Mouse (Mus musculus) ES-E14 (cell line): ENCODE data around the gene Itpr1. TPM values are rescaled to one million over a fixed set of nuclear protein-coding genes. Genes with fewer than 3 reads are reported as not detected.

ENCODE experiments used
- DNase-seq: peaks from one replicate; pipeline ENCODE4 v3.0.0-alpha.2; 2013; ENCODE audit warnings: low read depth, low spot score
- H3K27ac ChIP-seq: 2 replicates; pipeline ENCODE4 v1.5.1; 2012; ENCODE audit warnings: low read depth, mild to moderate bottlenecking, low read length, moderate library complexity, mixed read lengths; ENCODE audit not compliant: poor library complexity, insufficient read depth, severe bottlenecking
- H3K36me3 ChIP-seq: 2 replicates; pipeline ENCODE4 v1.6.1; 2012; ENCODE audit warnings: mild to moderate bottlenecking, low read length, moderate library complexity, mixed read lengths; ENCODE audit not compliant: control insufficient read depth, poor library complexity, insufficient read depth, severe bottlenecking
- H3K4me1 ChIP-seq, 2 experiments: fragments of 150-350 bp in 1 of 2; sonication (generic) in 1 of 2; 2 replicates each; pipeline ENCODE4 v1.6.1; 2012; ENCODE audit warnings: low read length in 2 of 2, mild to moderate bottlenecking in 1 of 2, mixed read lengths in 1 of 2; ENCODE audit not compliant: control insufficient read depth in 2 of 2, insufficient read depth in 2 of 2, poor library complexity in 1 of 2
- H3K4me3 ChIP-seq, 2 experiments: fragments of 150-350 bp in 1 of 2; sonication (generic) in 1 of 2; 2 replicates each; pipeline ENCODE4 v1.5.1; 2012; ENCODE audit warnings: low read length in 2 of 2, low read depth in 1 of 2, mild to moderate bottlenecking in 1 of 2, mixed read lengths in 1 of 2; ENCODE audit not compliant: insufficient read depth in 1 of 2, poor library complexity in 1 of 2, severe bottlenecking in 1 of 2
- H3K9ac ChIP-seq: 2 replicates; pipeline ENCODE4 v1.6.1; 2012; ENCODE audit warnings: low read depth, mild to moderate bottlenecking, low read length, mixed read lengths; ENCODE audit not compliant: poor library complexity, insufficient read depth, severe bottlenecking
- H3K9me3 ChIP-seq: fragments of 150-350 bp; sonication (generic); 2 replicates; pipeline ENCODE4 v1.6.1; 2012; ENCODE audit warnings: low read depth, mild to moderate bottlenecking, low read length; ENCODE audit not compliant: control insufficient read depth, insufficient read depth
- CHD2 ChIP-seq: IDR thresholded peaks from 2 replicates; pipeline ENCODE4 v1.6.1; 2014; ENCODE audit warnings: mild to moderate bottlenecking, low read depth, low read length, inconsistent platforms
- HCFC1 ChIP-seq: IDR thresholded peaks from 2 replicates; pipeline ENCODE4 v1.6.1; 2012; ENCODE audit warnings: low read length, inconsistent platforms, borderline replicate concordance; ENCODE audit not compliant: insufficient read depth
- MAFK ChIP-seq: IDR thresholded peaks from 2 replicates; pipeline ENCODE4 v1.6.1; 2014; ENCODE audit warnings: mild to moderate bottlenecking, low read depth, low read length, inconsistent platforms; ENCODE audit not compliant: insufficient read depth
- ZC3H11A ChIP-seq: IDR thresholded peaks from 2 replicates; pipeline ENCODE4 v1.6.1; 2012; ENCODE audit warnings: low read depth, mild to moderate bottlenecking, inconsistent platforms, low read length, borderline replicate concordance
- ZNF384 ChIP-seq: IDR thresholded peaks from 2 replicates; pipeline ENCODE4 v1.6.1; 2012; ENCODE audit warnings: low read depth, low read length, inconsistent platforms
- in situ Hi-C, 2 experiments: fragments of 600-800 bp; cut with MboI; formaldehyde crosslinking; loops; one replicate each; pipeline ENCODE4 v1.15.1; 2025; ENCODE audit warnings: low sequenced_read_pairs in 2 of 2, inconsistent platforms in 1 of 2; ENCODE audit not compliant: unreplicated experiment in 2 of 2
- total RNA-seq: library from RNA; depleted of rRNA; stranded (reverse); fragments of 300-350 nt; gene quantifications from 2 replicates; pipeline ENCODE4 v1.2.3, GENCODE M21; 2012

Gene Itpr1
- total RNA-seq, 1 experiment, result 52.8 TPM

DNA sequence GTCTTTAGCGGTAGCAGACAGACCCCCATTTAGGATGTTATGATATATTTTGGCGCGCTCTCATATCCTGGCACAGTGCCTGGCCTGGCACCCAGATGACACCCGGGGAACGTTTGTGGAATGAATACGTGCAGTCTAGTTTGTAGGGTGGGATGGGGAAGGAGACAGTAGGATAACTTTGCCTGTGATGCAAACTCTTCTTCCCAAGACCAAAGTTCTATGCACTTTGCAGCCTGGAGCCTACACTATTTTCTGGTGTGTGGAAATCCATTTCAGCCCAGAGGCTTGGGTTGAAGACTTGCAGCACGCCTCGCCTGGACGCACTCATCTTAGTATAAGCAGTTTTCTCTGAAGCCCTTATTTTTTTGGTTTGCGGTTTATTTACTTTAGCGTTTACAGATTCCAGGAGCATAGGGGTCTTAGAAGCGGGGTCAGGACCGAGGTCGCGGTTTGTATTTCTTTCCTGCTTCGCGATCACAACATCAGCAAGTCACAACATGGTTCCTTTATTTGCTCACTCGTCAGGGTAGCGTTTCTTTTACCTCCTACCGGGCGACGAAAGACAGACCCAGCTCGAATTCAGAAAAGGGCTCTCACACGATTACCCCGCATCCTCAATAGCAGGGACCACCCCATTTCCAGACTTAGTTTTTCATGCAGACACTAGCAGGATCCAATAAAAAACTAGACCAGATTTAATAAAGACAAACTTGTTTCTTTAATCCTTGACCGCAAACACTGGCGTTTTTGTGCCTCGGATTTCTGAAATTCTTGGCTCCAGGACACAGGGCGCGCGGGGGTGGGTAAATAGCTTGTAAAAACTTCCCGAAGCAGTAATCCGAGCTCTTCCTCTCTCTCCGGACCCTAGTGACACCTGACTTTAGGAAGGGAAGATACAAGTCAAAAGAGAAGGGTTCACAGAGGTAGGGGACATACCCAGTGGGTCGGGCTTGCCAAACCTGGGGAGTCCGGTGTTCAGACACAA is 708 bp upstream of the Itpr1 start:
- in situ Hi-C loops, result no loop called here
- H3K36me3 ChIP-seq, result peaks cover 3% of the 10 kb centered on the region; the same call in 1 of the 2 replicates
- TF ChIP-seq MAFK (no peak), ZC3H11A (no peak), HCFC1 (no peak), ZNF384 (no peak)
- peak overlapping the region; percentile 82 for H3K9ac ChIP-seq
- DNase-seq, result no peak
- peaks cover 3 to 5% of the 10 kb centered on the region in 2 experiments; a peak in 2 of 4 replicates for H3K4me1 ChIP-seq
- H3K9me3 ChIP-seq, result no peaks in the 10 kb centered on the region
- H3K27ac ChIP-seq, result peak overlapping the region; percentile 40; the same call in 1 of the 2 replicates
- peak overlapping the region; percentile 80 to 82 for H3K4me3 ChIP-seq

- Histone ChIP-seq H3K9ac (peak overlapping the region; percentile 78), H3K4me3 (peak overlapping the region; percentile 78 to 90), H3K27ac (no peak overlapping the region), H3K4me1 (peaks cover 6% of the 10 kb centered on the region in 2 experiments; a peak in 2 of 4 replicates), H3K36me3 (peaks cover 3% of the 10 kb centered on the region; the same call in 1 of the 2 replicates), H3K9me3 (no peaks in the 10 kb centered on the region)
- in situ Hi-C loops, result no loop called here
- TF ChIP-seq MAFK (no peak), HCFC1 (no peak), ZC3H11A (no peak), CHD2 (peak; percentile 85), ZNF384 (no peak)
- DNase-seq, result no peak
Observed at GRCm38 (mm10) chr6:108213481-108214293, 791 bp downstream of the Itpr1 start.

- peak overlapping the region; percentile 35; the same call in 1 of the 2 replicates for H3K9ac ChIP-seq
- TF ChIP-seq MAFK (no peak), ZC3H11A (no peak), ZNF384 (no peak), HCFC1 (no peak), CHD2 (no peak)
- H3K4me1 ChIP-seq, result peaks cover 6% of the 10 kb centered on the region in 2 experiments; a peak in 2 of 4 replicates
- peak overlapping the region; percentile 78 to 90 for H3K4me3 ChIP-seq
- in situ Hi-C loops, result no loop called here
- no peaks in the 10 kb centered on the region for H3K9me3 ChIP-seq
- DNase-seq, result no peak
- no peak overlapping the region for H3K27ac ChIP-seq
- peaks cover 3% of the 10 kb centered on the region; the same call in 1 of the 2 replicates for H3K36me3 ChIP-seq
Observed at GRCm38 (mm10) chr6:108214294-108214925, 1.5 kb downstream of the Itpr1 start.

DNA sequence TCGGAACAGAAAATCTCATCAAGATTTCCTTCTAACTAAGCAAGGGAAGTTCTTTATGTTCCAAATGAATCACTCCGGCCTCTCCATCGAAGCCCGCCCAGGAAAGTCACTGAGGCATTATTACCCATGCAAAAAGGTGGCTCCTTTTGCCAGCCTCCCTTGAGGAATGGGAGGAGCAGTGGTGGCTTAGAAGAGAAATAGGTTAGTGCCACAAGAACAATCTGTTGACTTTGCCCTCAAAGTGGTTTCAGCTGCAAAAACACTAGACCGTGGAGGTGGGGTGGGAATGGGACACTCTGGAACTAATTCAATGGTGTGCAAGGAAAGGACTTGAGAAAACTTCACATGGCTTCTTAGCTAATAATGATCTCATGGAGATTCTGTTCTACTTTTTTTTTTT is 3.2 kb downstream of the Itpr1 start:
- no peaks in the 10 kb centered on the region for H3K9me3 ChIP-seq
- no peak overlapping the region for H3K4me3 ChIP-seq
- no peak overlapping the region for H3K9ac ChIP-seq
- TF ChIP-seq MAFK (no peak), HCFC1 (no peak), ZNF384 (no peak), ZC3H11A (no peak), CHD2 (no peak)
- in situ Hi-C loops, result no loop called here
- H3K36me3 ChIP-seq, result peaks cover 3% of the 10 kb centered on the region; the same call in 1 of the 2 replicates
- no peak for DNase-seq
- H3K27ac ChIP-seq, result no peak overlapping the region
- peaks cover 6% of the 10 kb centered on the region in 2 experiments; a peak in 2 of 4 replicates for H3K4me1 ChIP-seq
